In the genomic region with DNA sequence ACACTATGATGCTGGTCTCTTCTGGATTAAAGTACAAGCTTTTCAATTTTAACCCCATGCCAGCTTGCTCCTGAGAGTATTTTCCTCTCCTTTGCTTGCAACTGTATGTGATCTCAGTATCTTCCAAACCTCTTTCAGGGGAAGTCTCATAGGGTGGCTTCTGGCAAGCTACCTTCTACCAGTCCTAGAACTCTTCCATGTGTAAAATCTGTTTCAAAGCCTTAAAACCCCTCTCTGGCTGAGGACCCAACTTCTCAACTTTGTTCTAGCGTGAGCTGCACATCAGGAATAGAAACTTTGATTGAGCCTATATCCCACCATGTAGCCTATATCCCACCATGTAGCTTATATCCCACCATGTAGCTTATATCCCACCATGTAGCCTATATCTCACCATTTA, we compare ENCODE assay signal across 8 mouse cellular contexts. TPM values are rescaled to one million over a fixed set of nuclear protein-coding genes. Genes with fewer than 3 reads are reported as not detected.
DNase-seq lines count a peak whose midpoint lies in the region; ATAC-seq and TF ChIP-seq lines count a peak whose summit lies in the region.

No protein-coding gene starts in this region.

- H3K4me2 ChIP-seq in embryonic facial prominence, embryonic 12.5 days (replicated peaks) = peak overlapping the region; percentile 87
- H3K4me2 ChIP-seq in intestine, postnatal 0 days (replicated peaks; ENCODE audit: low read depth) = peak overlapping the region; percentile 62
- H3K4me2 ChIP-seq in neural tube, embryonic 13.5 days = peak overlapping the region; percentile 88

- H3K27ac ChIP-seq in layer of hippocampus, adult 2 months = peak overlapping the region; percentile 93
- no peak overlapping the region for H3K27ac ChIP-seq in embryonic facial prominence, embryonic 12.5 days
- no peak overlapping the region for H3K27ac ChIP-seq in intestine, postnatal 0 days (ENCODE audit: low read depth, low read length)
- H3K27ac ChIP-seq in neural tube, embryonic 13.5 days (replicated peaks) = 0 out of 2 replicates have a peak overlapping the region, but pooled peaks have one; percentile 49

- no peak for ATAC-seq in embryonic facial prominence, embryonic 12.5 days (ENCODE audit: insufficient number of reproducible peaks, insufficient read depth, low FRiP score, low TSS enrichment)
- ATAC-seq in intestine, postnatal 0 days = no peak
- no peak for ATAC-seq in neural tube, embryonic 13.5 days (ENCODE audit: low read depth)
- ATAC-seq in granulocyte monocyte progenitor cell, adult 5-6 weeks (replicated peaks; ENCODE audit: poor library complexity, severe bottlenecking) = no peak

- H3K4me1 ChIP-seq in embryonic facial prominence, embryonic 12.5 days = peaks cover 19% of the 10 kb centered on the region
- no peaks in the 10 kb centered on the region for H3K4me1 ChIP-seq in intestine, postnatal 0 days (replicated peaks; ENCODE audit: control insufficient read depth, insufficient read depth, low read length)
- peaks cover 17% of the 10 kb centered on the region for H3K4me1 ChIP-seq in neural tube, embryonic 13.5 days (replicated peaks)

- no peak for DNase-seq in layer of hippocampus, adult 2 months (ENCODE audit: low spot score in 2 of 2)
- no peak for DNase-seq in layer of hippocampus, adult 18-20 months (ENCODE audit: low spot score in 2 of 2)
- DNase-seq in adrenal gland, postnatal 10 days = no peak
- no peak for DNase-seq in left cerebral cortex, postnatal 36 days (ENCODE audit: low spot score in 2 of 2)

- no peaks in the 10 kb centered on the region for H3K27me3 ChIP-seq in embryonic facial prominence, embryonic 12.5 days
- H3K27me3 ChIP-seq in intestine, postnatal 0 days (replicated peaks; ENCODE audit: control insufficient read depth, insufficient read depth, low read length) = no peaks in the 10 kb centered on the region
- peaks cover 11% of the 10 kb centered on the region; the same call in 1 of the 2 replicates for H3K27me3 ChIP-seq in neural tube, embryonic 13.5 days

- intact Hi-C loops in left cerebral cortex, postnatal 36 days (cut with DNase I) = loop anchor here (5.0 kb wide), 1 partner anchor 241 kb away; no protein-coding TSS in a partner anchor

- no peak for TF ChIP-seq CTCF in layer of hippocampus, adult 2 months (conservative IDR thresholded peaks at IDR 0.05)
- TF ChIP-seq CTCF in intestine, postnatal 0 days (IDR thresholded peaks at IDR 0.05; ENCODE audit: low read depth) = no peak

- no peak overlapping the region; the same call in 1 of the 2 replicates for H3K9ac ChIP-seq in embryonic facial prominence, embryonic 12.5 days
- no peak overlapping the region for H3K9ac ChIP-seq in intestine, postnatal 0 days (ENCODE audit: low read depth, low read length)
- peak overlapping the region; percentile 73; the same call in 1 of the 2 replicates for H3K9ac ChIP-seq in neural tube, embryonic 13.5 days

- no peaks in the 10 kb centered on the region for H3K9me3 ChIP-seq in embryonic facial prominence, embryonic 12.5 days
- H3K9me3 ChIP-seq in intestine, postnatal 0 days (ENCODE audit: control insufficient read depth) = no peaks in the 10 kb centered on the region
- no peaks in the 10 kb centered on the region for H3K9me3 ChIP-seq in neural tube, embryonic 13.5 days

- H3K4me3 ChIP-seq in layer of hippocampus, adult 2 months = peak overlapping the region; percentile 58
- peak overlapping the region; percentile 47 for H3K4me3 ChIP-seq in embryonic facial prominence, embryonic 12.5 days
- peak overlapping the region; percentile 36; the same call in 1 of the 2 replicates for H3K4me3 ChIP-seq in intestine, postnatal 0 days (ENCODE audit: low read depth, low read length)
- peak overlapping the region; percentile 49 for H3K4me3 ChIP-seq in neural tube, embryonic 13.5 days

- 79% methylated on average over 1 of the region's 1 CpGs for WGBS in embryonic facial prominence, embryonic 12.5 days
- WGBS in intestine, postnatal 0 days = 92% methylated on average over 1 of the region's 1 CpGs
- 91% methylated on average over 1 of the region's 1 CpGs for WGBS in neural tube, embryonic 13.5 days

- no peaks in the 10 kb centered on the region for H3K36me3 ChIP-seq in embryonic facial prominence, embryonic 12.5 days
- H3K36me3 ChIP-seq in intestine, postnatal 0 days (ENCODE audit: control insufficient read depth, insufficient read depth) = no peaks in the 10 kb centered on the region
- no peaks in the 10 kb centered on the region for H3K36me3 ChIP-seq in neural tube, embryonic 13.5 days

RNA-seq across cellular contexts. Expression of a gene that starts 1.1 kb away (rescaled TPM):
- 10 to 100 TPM; 25.9 to 28.6 TPM for total RNA-seq in layer of hippocampus, adult 2 months (2021)
- 10 to 100 TPM; 25.2 to 26.9 TPM for total RNA-seq in layer of hippocampus, adult 18-20 months (2021)
- polyA plus RNA-seq in embryonic facial prominence, embryonic 12.5 days (2016; fragmentation: Nextera tagmentation; extraction: Ambion mirVana) = 8.2 and 10.9 TPM in 2 replicates
- polyA plus RNA-seq in intestine, postnatal 0 days (2015; fragmentation: Nextera tagmentation; extraction: Ambion mirVana) = 1.7 and 1.8 TPM in 2 replicates
- 5.4 and 5.5 TPM in 2 replicates for polyA plus RNA-seq in neural tube, embryonic 13.5 days (2015; fragmentation: Nextera tagmentation; extraction: Ambion mirVana)
- total RNA-seq in adrenal gland, postnatal 10 days (2021) = 1 to 10 TPM; 5.3 to 8.5 TPM
- total RNA-seq in left cerebral cortex, postnatal 36 days (2021) = 10 to 100 TPM; 10.4 to 15.1 TPM
- total RNA-seq in granulocyte monocyte progenitor cell, adult 5-6 weeks (2014; fragmentation: Nextera tagmentation) = 72.8 and 84.9 TPM in 2 replicates
- 80.1 and 85.1 TPM in 2 replicates for total RNA-seq in granulocyte monocyte progenitor cell, adult 5-6 weeks (2017)

Comparison
In these comparisons a context has a peak if more than half of its experiments do, and no peak if none do; other contexts are left out.
1. H3K27ac ChIP-seq: peak in layer of hippocampus, adult 2 months (single experiment) and neural tube, embryonic 13.5 days (single experiment); none in embryonic facial prominence, embryonic 12.5 days (single experiment) and intestine, postnatal 0 days (single experiment).
2. Peak in every context shown above with its lines, with median percentiles within 50 percentile points of each other: H3K4me3 ChIP-seq and H3K4me2 ChIP-seq.